Mouse (Mus musculus) midbrain, embryonic 16.5 days (tissue): ENCODE measurements at regions not wholly inside any gene's neighbourhood (a gene's known extent, or its start where the extent isn't known, plus 50 kb on each side); places are given as distances from the start of the nearest gene placed in this dataset.

ENCODE experiments used
- ATAC-seq: fragments of 200-750 bp; cut with Nextera tagmentation; 2 replicates; pipeline ENCODE4 v1.8.0; 2017; ENCODE audit warnings: moderate TSS enrichment
- H3K27ac ChIP-seq: fragments of 300-500 bp; sonication (generic); 2 replicates; pipeline ENCODE4 v1.5.1; 2014; ENCODE audit warnings: mild to moderate bottlenecking, low read length, mixed read lengths
- H3K27me3 ChIP-seq: fragments of 300-500 bp; sonication (generic); 2 replicates; pipeline ENCODE4 v1.6.1; 2014; ENCODE audit warnings: low read depth, low read length, mixed read lengths; ENCODE audit not compliant: control insufficient read depth, insufficient read depth
- H3K36me3 ChIP-seq: fragments of 300-500 bp; sonication (generic); 2 replicates; pipeline ENCODE4 v1.6.1; 2014; ENCODE audit warnings: mild to moderate bottlenecking, low read length, moderate library complexity, mixed read lengths; ENCODE audit not compliant: control insufficient read depth, insufficient read depth
- H3K4me1 ChIP-seq: fragments of 300-500 bp; sonication (generic); 2 replicates; pipeline ENCODE4 v1.6.1; 2014; ENCODE audit warnings: mild to moderate bottlenecking, low read length, mixed read lengths; ENCODE audit not compliant: control insufficient read depth, insufficient read depth
- H3K4me2 ChIP-seq: fragments of 300-500 bp; sonication (generic); 2 replicates; pipeline ENCODE4 v1.6.1; 2014; ENCODE audit warnings: mild to moderate bottlenecking, low read length, mixed read lengths
- H3K4me3 ChIP-seq: fragments of 300-500 bp; sonication (generic); 2 replicates; pipeline ENCODE4 v1.5.1; 2014; ENCODE audit warnings: low read depth, mild to moderate bottlenecking, low read length, moderate library complexity, mixed read lengths
- H3K9ac ChIP-seq: fragments of 300-500 bp; sonication (generic); 2 replicates; pipeline ENCODE4 v1.6.1; 2014; ENCODE audit warnings: low read depth, low read length, mixed read lengths
- H3K9me3 ChIP-seq: fragments of 300-500 bp; sonication (generic); replicated peaks from 2 replicates; pipeline ENCODE4 v1.6.1; 2014; ENCODE audit warnings: mild to moderate bottlenecking, low read length, mixed read lengths; ENCODE audit not compliant: control insufficient read depth, poor library complexity, severe bottlenecking
- WGBS: fragments of 180-500 bp; shearing (Covaris S2); extraction: QIAGEN DNeasy Blood & Tissue Kit; methylation state at CpG from one replicate; pipeline ENCODE4 v1.1.7; 2014; 5-methylcytosine and 5-hydroxymethylcytosine counted together

- Histone ChIP-seq H3K4me3 (no peak overlapping the region), H3K4me1 (no peaks in the 10 kb centered on the region), H3K27me3 (no peaks in the 10 kb centered on the region), H3K9ac (no peak overlapping the region), H3K27ac (no peak overlapping the region), H3K4me2 (no peak overlapping the region), H3K9me3 (no peaks in the 10 kb centered on the region), H3K36me3 (no peaks in the 10 kb centered on the region)
- ATAC-seq, result no peak
- WGBS, result 39% methylated on average over 8 of the region's 8 CpGs
Observed at GRCm38 (mm10) chrX:142534780-142535179, 144.4 kb upstream of the Acsl4 start.

GRCm38 (mm10) chrX:142535540-142535939 lies 145.2 kb upstream of the Acsl4 start:
- Histone ChIP-seq H3K4me3 (no peak overlapping the region), H3K27me3 (no peaks in the 10 kb centered on the region), H3K4me2 (no peak overlapping the region), H3K27ac (no peak overlapping the region), H3K9me3 (no peaks in the 10 kb centered on the region), H3K36me3 (no peaks in the 10 kb centered on the region), H3K4me1 (no peaks in the 10 kb centered on the region), H3K9ac (no peak overlapping the region)
- WGBS, result 88% methylated on average over 1 of the region's 1 CpGs
- no peak for ATAC-seq

- H3K27me3 ChIP-seq, result no peaks in the 10 kb centered on the region
- WGBS, result 85% methylated on average over 2 of the region's 2 CpGs
- H3K36me3 ChIP-seq, result no peaks in the 10 kb centered on the region
- H3K9ac ChIP-seq, result no peak overlapping the region
- H3K9me3 ChIP-seq, result no peaks in the 10 kb centered on the region
- no peak for ATAC-seq
- H3K4me2 ChIP-seq, result no peak overlapping the region
- no peak overlapping the region for H3K4me3 ChIP-seq
- no peak overlapping the region for H3K27ac ChIP-seq
- H3K4me1 ChIP-seq, result no peaks in the 10 kb centered on the region
Observed at GRCm38 (mm10) chrX:142535954-142536353, 145.3 kb upstream of the Tmem164 start.

GRCm38 (mm10) chrX:142537259-142537963 lies 143.8 kb upstream of the Tmem164 start:
- WGBS, result 85% methylated on average over 5 of the region's 5 CpGs
- Histone ChIP-seq H3K4me2 (no peak overlapping the region), H3K27ac (no peak overlapping the region), H3K4me1 (no peaks in the 10 kb centered on the region), H3K36me3 (no peaks in the 10 kb centered on the region), H3K27me3 (no peaks in the 10 kb centered on the region), H3K9ac (no peak overlapping the region), H3K4me3 (no peak overlapping the region), H3K9me3 (no peaks in the 10 kb centered on the region)
- ATAC-seq, result no peak

- 15% methylated on average over 7 of the region's 7 CpGs for whole genome bisulfite sequencing
- no peak overlapping the region for H3K4me3 ChIP-seq
- ATAC-seq, result peak; percentile 91
- no peaks in the 10 kb centered on the region for H3K9me3 ChIP-seq
- H3K27ac ChIP-seq, result no peak overlapping the region
- H3K4me2 ChIP-seq, result peak overlapping the region; percentile 34; the same call in 1 of the 2 replicates
- H3K4me1 ChIP-seq, result no peaks in the 10 kb centered on the region
- no peaks in the 10 kb centered on the region for H3K27me3 ChIP-seq
- H3K9ac ChIP-seq, result no peak overlapping the region
- H3K36me3 ChIP-seq, result no peaks in the 10 kb centered on the region
Observed at GRCm38 (mm10) chrX:142540264-142540663, 140.9 kb upstream of the Tmem164 start.

- Histone ChIP-seq H3K4me1 (no peaks in the 10 kb centered on the region), H3K27ac (no peak overlapping the region), H3K9ac (no peak overlapping the region), H3K4me2 (no peak overlapping the region), H3K36me3 (no peaks in the 10 kb centered on the region), H3K9me3 (no peaks in the 10 kb centered on the region), H3K4me3 (no peak overlapping the region), H3K27me3 (no peaks in the 10 kb centered on the region)
- 89% methylated on average over 4 of the region's 4 CpGs for WGBS
- no peak for ATAC-seq
Observed at GRCm38 (mm10) chrX:142552196-142552595, 129.0 kb upstream of the Tmem164 start.

- Histone ChIP-seq H3K4me2 (no peak overlapping the region), H3K27ac (no peak overlapping the region), H3K4me1 (no peaks in the 10 kb centered on the region), H3K9ac (no peak overlapping the region), H3K27me3 (no peaks in the 10 kb centered on the region), H3K9me3 (no peaks in the 10 kb centered on the region), H3K4me3 (no peak overlapping the region), H3K36me3 (no peaks in the 10 kb centered on the region)
- no peak for ATAC-seq
- WGBS, result 22% methylated on average over 5 of the region's 5 CpGs
Observed at GRCm38 (mm10) chrX:142554161-142554560, 127.0 kb upstream of the Tmem164 start.

GRCm38 (mm10) chrX:142557496-142557895 lies 123.7 kb upstream of the Tmem164 start:
- ATAC-seq, result no peak
- H3K27ac ChIP-seq, result no peak overlapping the region
- H3K36me3 ChIP-seq, result no peaks in the 10 kb centered on the region
- no peak overlapping the region for H3K4me2 ChIP-seq
- H3K4me1 ChIP-seq, result no peaks in the 10 kb centered on the region
- no peaks in the 10 kb centered on the region for H3K9me3 ChIP-seq
- WGBS, result 74% methylated on average over 5 of the region's 5 CpGs
- H3K4me3 ChIP-seq, result no peak overlapping the region
- H3K27me3 ChIP-seq, result no peaks in the 10 kb centered on the region
- no peak overlapping the region for H3K9ac ChIP-seq

GRCm38 (mm10) chrX:142560209-142560912 lies 120.8 kb upstream of the Tmem164 start:
- Histone ChIP-seq H3K9ac (no peak overlapping the region), H3K4me3 (no peak overlapping the region), H3K4me1 (no peaks in the 10 kb centered on the region), H3K4me2 (no peak overlapping the region), H3K36me3 (no peaks in the 10 kb centered on the region), H3K27me3 (no peaks in the 10 kb centered on the region), H3K27ac (no peak overlapping the region), H3K9me3 (no peaks in the 10 kb centered on the region)
- 54% methylated on average over 2 of the region's 2 CpGs for WGBS
- ATAC-seq, result no peak
